Mouse (Mus musculus) megakaryocyte, embryonic 14.5 days (primary cell): ENCODE measurements around the gene Srrm1.

ENCODE experiments used
- FLI1 ChIP-seq: IDR thresholded peaks from 2 replicates; pipeline ENCODE4 v1.6.1; 2012; ENCODE audit warnings: low read length, inconsistent platforms, mixed read lengths
- GATA1 ChIP-seq: IDR thresholded peaks from 3 replicates; pipeline ENCODE4 v1.6.1; 2012; ENCODE audit warnings: mixed read lengths, low read length, inconsistent platforms, borderline replicate concordance

- TF ChIP-seq GATA1 (no peak), FLI1 (no peak)
Measured at GRCm38 (mm10) chr4:135306533-135306932, 46.6 kb downstream of the Srrm1 start.
